Mouse (Mus musculus): ENCODE data around the gene Dusp6. TPM values are rescaled to one million over a fixed set of nuclear protein-coding genes. Genes with fewer than 3 reads are reported as not detected.

Gene Dusp6
- polyA plus RNA-seq, 1 experiment from 2014 or later, result 45.5 TPM

GRCm38 (mm10) chr10:99242721-99243120 is 20.3 kb upstream of the Dusp6 start:
- peaks cover 7% of the 10 kb centered on the region; the same call in 1 of the 2 replicates for H3K4me1 ChIP-seq (ENCODE audit: control insufficient read depth, insufficient read depth, low read length)
- WGBS (ENCODE audit: insufficient replicate concordance), result 84% methylated on average over 10 of the region's 10 CpGs
- no peak overlapping the region for H3K9ac ChIP-seq (ENCODE audit: low read depth, low read length)
- no peaks in the 10 kb centered on the region for H3K9me3 ChIP-seq (replicated peaks; ENCODE audit: control insufficient read depth, low read length)
- H3K27me3 ChIP-seq (ENCODE audit: control insufficient read depth, insufficient read depth, low read length), result no peaks in the 10 kb centered on the region
- no peak for ATAC-seq (replicated peaks; ENCODE audit: insufficient number of reproducible peaks, low FRiP score, low TSS enrichment)
- no peaks in the 10 kb centered on the region for H3K36me3 ChIP-seq (ENCODE audit: control insufficient read depth, insufficient read depth, low read length)
- H3K4me2 ChIP-seq, result no peak overlapping the region
- no peak overlapping the region for H3K27ac ChIP-seq (ENCODE audit: low read depth, low read length)
- no peak overlapping the region for H3K4me3 ChIP-seq (ENCODE audit: low read depth, low read length)

GRCm38 (mm10) chr10:99243907-99244489 is 19.0 kb upstream of the Dusp6 start:
- Histone ChIP-seq H3K4me3 (ENCODE audit: low read depth, low read length) (no peak overlapping the region), H3K4me1 (ENCODE audit: control insufficient read depth, insufficient read depth, low read length) (peaks cover 7% of the 10 kb centered on the region; the same call in 1 of the 2 replicates), H3K9me3 (replicated peaks; ENCODE audit: control insufficient read depth, low read length) (no peaks in the 10 kb centered on the region), H3K36me3 (ENCODE audit: control insufficient read depth, insufficient read depth, low read length) (no peaks in the 10 kb centered on the region), H3K9ac (ENCODE audit: low read depth, low read length) (no peak overlapping the region), H3K27ac (ENCODE audit: low read depth, low read length) (no peak overlapping the region), H3K4me2 (no peak overlapping the region), H3K27me3 (ENCODE audit: control insufficient read depth, insufficient read depth, low read length) (no peaks in the 10 kb centered on the region)
- 64% methylated on average over 5 of the region's 5 CpGs for WGBS (ENCODE audit: insufficient replicate concordance)
- no peak for ATAC-seq (replicated peaks; ENCODE audit: insufficient number of reproducible peaks, low FRiP score, low TSS enrichment)

GRCm38 (mm10) chr10:99244655-99245260 is 18.3 kb upstream of the Dusp6 start:
- Histone ChIP-seq H3K27ac (ENCODE audit: low read depth, low read length) (no peak overlapping the region), H3K4me2 (no peak overlapping the region), H3K27me3 (ENCODE audit: control insufficient read depth, insufficient read depth, low read length) (no peaks in the 10 kb centered on the region), H3K4me1 (ENCODE audit: control insufficient read depth, insufficient read depth, low read length) (peaks cover 7% of the 10 kb centered on the region; the same call in 1 of the 2 replicates), H3K9ac (ENCODE audit: low read depth, low read length) (no peak overlapping the region), H3K4me3 (ENCODE audit: low read depth, low read length) (no peak overlapping the region), H3K9me3 (replicated peaks; ENCODE audit: control insufficient read depth, low read length) (no peaks in the 10 kb centered on the region), H3K36me3 (ENCODE audit: control insufficient read depth, insufficient read depth, low read length) (no peaks in the 10 kb centered on the region)
- WGBS (ENCODE audit: insufficient replicate concordance), result 28% methylated on average over 7 of the region's 7 CpGs
- no peak for ATAC-seq (replicated peaks; ENCODE audit: insufficient number of reproducible peaks, low FRiP score, low TSS enrichment)

GRCm38 (mm10) chr10:99246797-99247508 is 16.1 kb upstream of the Dusp6 start:
- Histone ChIP-seq H3K36me3 (ENCODE audit: control insufficient read depth, insufficient read depth, low read length) (no peaks in the 10 kb centered on the region), H3K27ac (ENCODE audit: low read depth, low read length) (no peak overlapping the region), H3K4me1 (ENCODE audit: control insufficient read depth, insufficient read depth, low read length) (peaks cover 9% of the 10 kb centered on the region; the same call in 1 of the 2 replicates), H3K4me3 (ENCODE audit: low read depth, low read length) (no peak overlapping the region), H3K4me2 (no peak overlapping the region), H3K9ac (ENCODE audit: low read depth, low read length) (no peak overlapping the region), H3K27me3 (ENCODE audit: control insufficient read depth, insufficient read depth, low read length) (no peaks in the 10 kb centered on the region), H3K9me3 (replicated peaks; ENCODE audit: control insufficient read depth, low read length) (no peaks in the 10 kb centered on the region)
- WGBS (ENCODE audit: insufficient replicate concordance), result 86% methylated on average over 20 of the region's 20 CpGs
- no peak for ATAC-seq (replicated peaks; ENCODE audit: insufficient number of reproducible peaks, low FRiP score, low TSS enrichment)

GRCm38 (mm10) chr10:99250874-99251281 is 12.2 kb upstream of the Dusp6 start:
- no peaks in the 10 kb centered on the region for H3K9me3 ChIP-seq (replicated peaks; ENCODE audit: control insufficient read depth, low read length)
- no peaks in the 10 kb centered on the region for H3K36me3 ChIP-seq (ENCODE audit: control insufficient read depth, insufficient read depth, low read length)
- ATAC-seq (replicated peaks; ENCODE audit: insufficient number of reproducible peaks, low FRiP score, low TSS enrichment), result no peak
- no peak overlapping the region for H3K27ac ChIP-seq (ENCODE audit: low read depth, low read length)
- no peak overlapping the region for H3K9ac ChIP-seq (ENCODE audit: low read depth, low read length)
- H3K4me2 ChIP-seq, result peak overlapping the region; percentile 15; the same call in 1 of the 2 replicates
- no peaks in the 10 kb centered on the region for H3K27me3 ChIP-seq (ENCODE audit: control insufficient read depth, insufficient read depth, low read length)
- WGBS (ENCODE audit: insufficient replicate concordance), result 44% methylated on average over 11 of the region's 11 CpGs
- no peak overlapping the region for H3K4me3 ChIP-seq (ENCODE audit: low read depth, low read length)
- H3K4me1 ChIP-seq (ENCODE audit: control insufficient read depth, insufficient read depth, low read length), result peaks cover 2% of the 10 kb centered on the region; the same call in 1 of the 2 replicates

- no peak overlapping the region for H3K4me2 ChIP-seq
- H3K4me1 ChIP-seq (ENCODE audit: control insufficient read depth, insufficient read depth, low read length), result peaks cover 2% of the 10 kb centered on the region; the same call in 1 of the 2 replicates
- no peaks in the 10 kb centered on the region for H3K27me3 ChIP-seq (ENCODE audit: control insufficient read depth, insufficient read depth, low read length)
- H3K9me3 ChIP-seq (replicated peaks; ENCODE audit: control insufficient read depth, low read length), result no peaks in the 10 kb centered on the region
- no peak for ATAC-seq (replicated peaks; ENCODE audit: insufficient number of reproducible peaks, low FRiP score, low TSS enrichment)
- 85% methylated on average over 2 of the region's 2 CpGs for WGBS (ENCODE audit: insufficient replicate concordance)
- no peak overlapping the region for H3K4me3 ChIP-seq (ENCODE audit: low read depth, low read length)
- H3K27ac ChIP-seq (ENCODE audit: low read depth, low read length), result no peak overlapping the region
- no peaks in the 10 kb centered on the region for H3K36me3 ChIP-seq (ENCODE audit: control insufficient read depth, insufficient read depth, low read length)
- H3K9ac ChIP-seq (ENCODE audit: low read depth, low read length), result no peak overlapping the region
These were observed 9.6 kb upstream of the Dusp6 start for GRCm38 (mm10) chr10:99253412-99253811.

- H3K4me3 ChIP-seq (ENCODE audit: low read depth, low read length), result no peak overlapping the region
- no peaks in the 10 kb centered on the region for H3K9me3 ChIP-seq (replicated peaks; ENCODE audit: control insufficient read depth, low read length)
- 76% methylated on average over 10 of the region's 10 CpGs for WGBS (ENCODE audit: insufficient replicate concordance)
- H3K27me3 ChIP-seq (ENCODE audit: control insufficient read depth, insufficient read depth, low read length), result no peaks in the 10 kb centered on the region
- H3K9ac ChIP-seq (ENCODE audit: low read depth, low read length), result no peak overlapping the region
- peaks cover 2% of the 10 kb centered on the region; the same call in 1 of the 2 replicates for H3K4me1 ChIP-seq (ENCODE audit: control insufficient read depth, insufficient read depth, low read length)
- no peak overlapping the region for H3K27ac ChIP-seq (ENCODE audit: low read depth, low read length)
- H3K36me3 ChIP-seq (ENCODE audit: control insufficient read depth, insufficient read depth, low read length), result no peaks in the 10 kb centered on the region
- ATAC-seq (replicated peaks; ENCODE audit: insufficient number of reproducible peaks, low FRiP score, low TSS enrichment), result no peak
- H3K4me2 ChIP-seq, result no peak overlapping the region
These were observed 7.0 kb upstream of the Dusp6 start for GRCm38 (mm10) chr10:99255830-99256570.

GRCm38 (mm10) chr10:99257531-99257930 is 5.5 kb upstream of the Dusp6 start:
- H3K9ac ChIP-seq (ENCODE audit: low read depth, low read length), result no peak overlapping the region
- H3K27ac ChIP-seq (ENCODE audit: low read depth, low read length), result no peak overlapping the region
- no peak for ATAC-seq (replicated peaks; ENCODE audit: insufficient number of reproducible peaks, low FRiP score, low TSS enrichment)
- H3K4me2 ChIP-seq, result no peak overlapping the region
- no peaks in the 10 kb centered on the region for H3K36me3 ChIP-seq (ENCODE audit: control insufficient read depth, insufficient read depth, low read length)
- WGBS (ENCODE audit: insufficient replicate concordance), result 75% methylated on average over 5 of the region's 5 CpGs
- H3K4me1 ChIP-seq (ENCODE audit: control insufficient read depth, insufficient read depth, low read length), result no peaks in the 10 kb centered on the region; the same call in 1 of the 2 replicates
- H3K27me3 ChIP-seq (ENCODE audit: control insufficient read depth, insufficient read depth, low read length), result no peaks in the 10 kb centered on the region
- no peak overlapping the region for H3K4me3 ChIP-seq (ENCODE audit: low read depth, low read length)
- no peaks in the 10 kb centered on the region for H3K9me3 ChIP-seq (replicated peaks; ENCODE audit: control insufficient read depth, low read length)

All from heart, embryonic 11.5 days (tissue).